Comparison of ENCODE assay signal across 23 mouse cellular contexts in genomic region chr4:104432150-104432549, GRCm38 (mm10).
A peak's percentile ranks its signal among the peaks of the same experiment; 100 is the strongest.
DNase-seq lines count a peak whose midpoint lies in the region; ATAC-seq lines count a peak whose summit lies in the region.
"Had no signal": no experiment of that assay in that cellular context is flagged by ENCODE, and none has a peak within 500 bp of the region (broad histone marks: within the 10 kb centered on the region; RNA-seq: fewer than 3 reads in every experiment).

No protein-coding gene starts in this region.

- H3K9ac ChIP-seq in forebrain, embryonic 16.5 days (replicated peaks; ENCODE audit: low read depth, low read length), result no peak overlapping the region
- H3K9ac ChIP-seq in forebrain, embryonic 12.5 days, result no peak overlapping the region
- H3K9ac ChIP-seq in hindbrain, embryonic 16.5 days (ENCODE audit: low read depth, low read length), result no peak overlapping the region
- H3K9ac ChIP-seq in hindbrain, embryonic 12.5 days, result no peak overlapping the region
- H3K9ac ChIP-seq: forebrain, embryonic 13.5 days; heart, embryonic 13.5 days; kidney, embryonic 15.5 days; limb, embryonic 13.5 days; lung, embryonic 15.5 days; neural tube, embryonic 13.5 days had no signal

- H3K9me3 ChIP-seq in forebrain, embryonic 16.5 days (ENCODE audit: control insufficient read depth, low read length), result no peaks in the 10 kb centered on the region
- no peaks in the 10 kb centered on the region for H3K9me3 ChIP-seq in forebrain, embryonic 12.5 days
- H3K9me3 ChIP-seq in hindbrain, embryonic 16.5 days (ENCODE audit: control insufficient read depth, low read length), result no peaks in the 10 kb centered on the region
- H3K9me3 ChIP-seq in hindbrain, embryonic 12.5 days (replicated peaks), result no peaks in the 10 kb centered on the region
- H3K9me3 ChIP-seq: forebrain, embryonic 13.5 days; heart, embryonic 13.5 days; kidney, embryonic 15.5 days; limb, embryonic 13.5 days; lung, embryonic 15.5 days; neural tube, embryonic 13.5 days had no signal

- H3K4me2 ChIP-seq in forebrain, embryonic 16.5 days (ENCODE audit: low read length), result no peak overlapping the region
- H3K4me2 ChIP-seq in forebrain, embryonic 12.5 days, result no peak overlapping the region
- no peak overlapping the region for H3K4me2 ChIP-seq in hindbrain, embryonic 16.5 days (ENCODE audit: low read length)
- no peak overlapping the region for H3K4me2 ChIP-seq in hindbrain, embryonic 12.5 days (replicated peaks)
- H3K4me2 ChIP-seq: forebrain, embryonic 13.5 days; heart, embryonic 13.5 days; kidney, embryonic 15.5 days; limb, embryonic 13.5 days; liver, embryonic 11.5 days; lung, embryonic 15.5 days; neural tube, embryonic 13.5 days had no signal

- WGBS in forebrain, embryonic 16.5 days, result 69% methylated on average over 11 of the region's 11 CpGs
- WGBS in forebrain, embryonic 12.5 days, result 90% methylated on average over 11 of the region's 11 CpGs
- WGBS in hindbrain, embryonic 16.5 days, result 78% methylated on average over 11 of the region's 11 CpGs
- 85% methylated on average over 11 of the region's 11 CpGs for WGBS in hindbrain, embryonic 12.5 days

- peak; percentile 50 for DNase-seq in cerebellum, adult 9-10 months
- DNase-seq in brain, adult 2 months (ENCODE audit: low read depth, low spot score), result peak; percentile 70
- DNase-seq in lung, postnatal 4 days, result no peak
- DNase-seq: adrenal gland, postnatal 10 days; heart, postnatal 14 days; kidney, adult 18-20 months; kidney, postnatal 25 days; right cerebral cortex, postnatal 14 days; thymus, postnatal 4 days had no signal

- ATAC-seq in cerebellum, adult (ENCODE audit: insufficient number of reproducible peaks, low FRiP score, low TSS enrichment), result no peak
- no peak for ATAC-seq in forebrain, embryonic 16.5 days
- ATAC-seq in forebrain, embryonic 12.5 days (ENCODE audit: low FRiP score), result no peak
- no peak for ATAC-seq in hindbrain, embryonic 16.5 days
- no peak for ATAC-seq in hindbrain, embryonic 12.5 days (ENCODE audit: low FRiP score)
- ATAC-seq: forebrain, embryonic 13.5 days; Patski had no signal

- no peaks in the 10 kb centered on the region for H3K27me3 ChIP-seq in forebrain, embryonic 16.5 days (replicated peaks; ENCODE audit: control insufficient read depth, insufficient read depth, low read length)
- H3K27me3 ChIP-seq in forebrain, embryonic 12.5 days, result no peaks in the 10 kb centered on the region
- H3K27me3 ChIP-seq in hindbrain, embryonic 16.5 days (replicated peaks; ENCODE audit: control insufficient read depth, insufficient read depth, low read length), result no peaks in the 10 kb centered on the region
- H3K27me3 ChIP-seq in hindbrain, embryonic 12.5 days, result no peaks in the 10 kb centered on the region
- H3K27me3 ChIP-seq: forebrain, embryonic 13.5 days; heart, embryonic 13.5 days; kidney, embryonic 15.5 days; limb, embryonic 13.5 days; lung, embryonic 15.5 days; neural tube, embryonic 13.5 days; Patski had no signal

- no peak overlapping the region for H3K4me3 ChIP-seq in forebrain, embryonic 16.5 days (replicated peaks; ENCODE audit: low read length)
- H3K4me3 ChIP-seq in forebrain, embryonic 12.5 days (replicated peaks), result no peak overlapping the region
- H3K4me3 ChIP-seq in hindbrain, embryonic 16.5 days (ENCODE audit: low read length), result no peak overlapping the region
- no peak overlapping the region for H3K4me3 ChIP-seq in hindbrain, embryonic 12.5 days
- H3K4me3 ChIP-seq: erythroblast, embryonic 14.5 days; forebrain, embryonic 13.5 days; heart, embryonic 13.5 days; kidney, embryonic 15.5 days; limb, embryonic 13.5 days; lung, embryonic 15.5 days; neural tube, embryonic 13.5 days had no signal

- no peaks in the 10 kb centered on the region for H3K36me3 ChIP-seq in forebrain, embryonic 16.5 days (ENCODE audit: control insufficient read depth, insufficient read depth)
- H3K36me3 ChIP-seq in forebrain, embryonic 12.5 days (replicated peaks), result no peaks in the 10 kb centered on the region
- H3K36me3 ChIP-seq in hindbrain, embryonic 16.5 days (ENCODE audit: control insufficient read depth, insufficient read depth, low read length), result no peaks in the 10 kb centered on the region
- H3K36me3 ChIP-seq in hindbrain, embryonic 12.5 days, result no peaks in the 10 kb centered on the region
- H3K36me3 ChIP-seq: heart, embryonic 13.5 days; kidney, embryonic 15.5 days; limb, embryonic 13.5 days; lung, embryonic 15.5 days; neural tube, embryonic 13.5 days had no signal

- peaks cover 21% of the 10 kb centered on the region for H3K4me1 ChIP-seq in forebrain, embryonic 16.5 days (replicated peaks; ENCODE audit: control insufficient read depth, insufficient read depth, low read length)
- peaks cover 24% of the 10 kb centered on the region for H3K4me1 ChIP-seq in forebrain, embryonic 12.5 days
- H3K4me1 ChIP-seq in hindbrain, embryonic 16.5 days (ENCODE audit: control insufficient read depth, insufficient read depth, low read depth, low read length), result peaks cover 9% of the 10 kb centered on the region
- H3K4me1 ChIP-seq in hindbrain, embryonic 12.5 days, result 0 out of 2 replicates have a peak, but pooled peaks cover 2% of the 10 kb centered on the region
- H3K4me1 ChIP-seq: limb, embryonic 13.5 days; lung, embryonic 15.5 days had no signal

- peak overlapping the region; percentile 33; the same call in 1 of the 2 replicates for H3K27ac ChIP-seq in forebrain, embryonic 16.5 days (ENCODE audit: low read length)
- H3K27ac ChIP-seq in forebrain, embryonic 12.5 days, result no peak overlapping the region; the same call in 1 of the 2 replicates
- 0 out of 2 replicates have a peak overlapping the region, but pooled peaks have one; percentile 24 for H3K27ac ChIP-seq in hindbrain, embryonic 16.5 days (ENCODE audit: low read depth, low read length)
- no peak overlapping the region for H3K27ac ChIP-seq in hindbrain, embryonic 12.5 days
- H3K27ac ChIP-seq: forebrain, embryonic 13.5 days; heart, embryonic 13.5 days; kidney, embryonic 15.5 days; limb, embryonic 13.5 days; lung, embryonic 15.5 days; neural tube, embryonic 13.5 days had no signal

Comparison
In these comparisons a context has a peak if more than half of its experiments do, and no peak if none do; other contexts are left out.
1. H3K27ac ChIP-seq: peak in forebrain, embryonic 16.5 days (single experiment) and hindbrain, embryonic 16.5 days (single experiment); none in forebrain, embryonic 12.5 days (single experiment) and hindbrain, embryonic 12.5 days (single experiment).
2. DNase-seq: peak in cerebellum, adult 9-10 months (single experiment) and brain, adult 2 months (single experiment); none in lung, postnatal 4 days (0 of 2).